ENCODE assay signal across 8 mouse cellular contexts in the genomic region with DNA sequence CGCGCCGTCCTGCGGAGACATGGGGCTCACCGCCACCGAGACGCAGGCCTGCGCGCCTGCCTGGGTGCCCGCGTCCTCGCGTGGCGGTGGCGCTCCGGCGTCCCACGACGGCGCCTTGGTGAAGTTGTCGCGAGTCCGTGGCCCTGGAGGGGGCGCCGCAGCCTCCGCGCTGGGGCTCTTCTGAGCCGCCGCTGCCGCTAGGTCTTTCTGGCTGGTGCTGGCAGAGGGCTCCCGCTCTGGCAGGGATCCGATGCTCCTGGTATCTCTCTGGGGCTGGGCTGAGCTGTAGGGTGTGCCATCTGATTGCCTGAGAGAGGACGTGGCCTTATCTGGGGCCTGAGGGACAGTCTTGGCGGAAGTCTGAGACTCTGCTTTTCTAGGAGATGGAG. TPM values are rescaled to one million over a fixed set of nuclear protein-coding genes. Genes with fewer than 3 reads are reported as not detected.
DNase-seq lines count a peak whose midpoint lies in the region; ATAC-seq and TF ChIP-seq lines count a peak whose summit lies in the region.

No protein-coding gene starts in this region.

- TF ChIP-seq POLR2A in cerebellum, adult 2 months (IDR thresholded peaks at IDR 0.05; ENCODE audit: borderline replicate concordance, insufficient read depth, low read length) = no peak

- no peak overlapping the region for H3K9ac ChIP-seq in kidney, postnatal 0 days (ENCODE audit: low read depth, low read length)
- H3K9ac ChIP-seq in hindbrain, embryonic 12.5 days = peak overlapping the region; percentile 48

- H3K4me3 ChIP-seq in kidney, postnatal 0 days (replicated peaks; ENCODE audit: low read depth, low read length) = peak overlapping the region; percentile 34
- peak overlapping the region; percentile 24 for H3K4me3 ChIP-seq in cerebellum, adult 2 months (replicated peaks; ENCODE audit: insufficient read depth, low read depth, low read length)
- H3K4me3 ChIP-seq in hindbrain, embryonic 12.5 days = peak overlapping the region; percentile 33

- peak overlapping the region; percentile 64 for H3K4me2 ChIP-seq in kidney, postnatal 0 days (ENCODE audit: low read length)
- H3K4me2 ChIP-seq in hindbrain, embryonic 12.5 days (replicated peaks) = peak overlapping the region; percentile 48

- H3K36me3 ChIP-seq in kidney, postnatal 0 days (ENCODE audit: insufficient read depth, low read length) = no peaks in the 10 kb centered on the region
- peaks cover 43% of the 10 kb centered on the region for H3K36me3 ChIP-seq in hindbrain, embryonic 12.5 days

- no peak for TF ChIP-seq CTCF in kidney, postnatal 0 days (IDR thresholded peaks at IDR 0.05; ENCODE audit: low read depth)
- TF ChIP-seq CTCF in cerebellum, adult 2 months (IDR thresholded peaks at IDR 0.05; ENCODE audit: borderline replicate concordance, insufficient read depth, low read depth, low read length) = no peak

- 4% methylated on average over 25 of the region's 34 CpGs for WGBS in kidney, postnatal 0 days
- 8% methylated on average over 34 of the region's 34 CpGs for WGBS in cerebellum, adult 2 months
- WGBS in hindbrain, embryonic 12.5 days = 4% methylated on average over 34 of the region's 34 CpGs

- H3K27ac ChIP-seq in kidney, postnatal 0 days = no peak overlapping the region
- H3K27ac ChIP-seq in cerebellum, adult 2 months (ENCODE audit: insufficient read depth, low read length) = peak overlapping the region; percentile 23; the same call in 1 of the 2 replicates
- H3K27ac ChIP-seq in hindbrain, embryonic 12.5 days = no peak overlapping the region

- peaks cover 27% of the 10 kb centered on the region for H3K27me3 ChIP-seq in kidney, postnatal 0 days (ENCODE audit: insufficient read depth, low read length)
- H3K27me3 ChIP-seq in cerebellum, adult 2 months (ENCODE audit: control insufficient read depth, insufficient read depth, low read length) = no peaks in the 10 kb centered on the region
- peaks cover 50% of the 10 kb centered on the region for H3K27me3 ChIP-seq in hindbrain, embryonic 12.5 days

- no peak for DNase-seq in kidney, postnatal 0 days (ENCODE audit: low spot score)
- no peak for DNase-seq in kidney, adult 8-10 months
- DNase-seq in cerebellum, adult 2 months = peak; percentile 67 to 72
- peak; percentile 36 for DNase-seq in neural tube, embryonic 10.5 days (ENCODE audit: extremely low spot score, low spot score)
- no peak for DNase-seq in layer of hippocampus, adult 9-10 months (ENCODE audit: low spot score)
- no peak for DNase-seq in MN1 (ENCODE audit: low spot score)
- DNase-seq in frontal cortex, postnatal 25 days (ENCODE audit: low spot score in 2 of 2) = no peak

- H3K4me1 ChIP-seq in kidney, postnatal 0 days (replicated peaks; ENCODE audit: insufficient read depth, low read length) = 0 out of 2 replicates have a peak, but pooled peaks cover 4% of the 10 kb centered on the region
- peaks cover 18% of the 10 kb centered on the region for H3K4me1 ChIP-seq in cerebellum, adult 2 months (ENCODE audit: control insufficient read depth, insufficient read depth, low read length)
- peaks cover 18% of the 10 kb centered on the region for H3K4me1 ChIP-seq in hindbrain, embryonic 12.5 days

- H3K9me3 ChIP-seq in kidney, postnatal 0 days (replicated peaks; ENCODE audit: low read length) = no peaks in the 10 kb centered on the region
- H3K9me3 ChIP-seq in hindbrain, embryonic 12.5 days (replicated peaks) = no peaks in the 10 kb centered on the region

- ATAC-seq in kidney, postnatal 0 days (replicated peaks; ENCODE audit: low FRiP score, low read depth) = no peak
- no peak for ATAC-seq in hindbrain, embryonic 12.5 days (ENCODE audit: low FRiP score)

RNA-seq across cellular contexts. Expression of a gene that starts 11.5 kb away (rescaled TPM):
- polyA plus RNA-seq in kidney, postnatal 0 days (2015; fragmentation: Nextera tagmentation; extraction: Ambion mirVana) = 0.13 and 0.14 TPM in 2 replicates
- polyA plus RNA-seq in cerebellum, adult 2 months (2012; rRNA removed) = 41.4 and 45.4 TPM in 2 replicates
- polyA plus RNA-seq in hindbrain, embryonic 12.5 days (2016; fragmentation: Nextera tagmentation; extraction: Ambion mirVana) = 26.0 and 30.7 TPM in 2 replicates

RNA-seq across cellular contexts. Expression of a gene that starts 28.2 kb away (rescaled TPM):
- polyA plus RNA-seq in kidney, postnatal 0 days (2015; fragmentation: Nextera tagmentation; extraction: Ambion mirVana) = not detected in 2 replicates
- polyA plus RNA-seq in cerebellum, adult 2 months (2012; rRNA removed) = 851 and 853 TPM in 2 replicates
- 2.5 and 2.9 TPM in 2 replicates for polyA plus RNA-seq in hindbrain, embryonic 12.5 days (2016; fragmentation: Nextera tagmentation; extraction: Ambion mirVana)

RNA-seq across cellular contexts. Expression of a gene that starts 36.9 kb away (rescaled TPM):
- polyA plus RNA-seq in kidney, postnatal 0 days (2015; fragmentation: Nextera tagmentation; extraction: Ambion mirVana) = 10.0 and 10.9 TPM in 2 replicates
- 0.16 and 0.23 TPM in 2 replicates for polyA plus RNA-seq in cerebellum, adult 2 months (2012; rRNA removed)
- polyA plus RNA-seq in hindbrain, embryonic 12.5 days (2016; fragmentation: Nextera tagmentation; extraction: Ambion mirVana) = not detected in 2 replicates

RNA-seq across cellular contexts. Expression of a gene that starts 44.5 kb away (rescaled TPM):
- polyA plus RNA-seq in kidney, postnatal 0 days (2015; fragmentation: Nextera tagmentation; extraction: Ambion mirVana) = 63.0 and 77.4 TPM in 2 replicates
- polyA plus RNA-seq in cerebellum, adult 2 months (2012; rRNA removed) = 91.5 and 99.5 TPM in 2 replicates
- polyA plus RNA-seq in hindbrain, embryonic 12.5 days (2016; fragmentation: Nextera tagmentation; extraction: Ambion mirVana) = 95.6 and 98.0 TPM in 2 replicates

RNA-seq across cellular contexts. Expression of a gene that starts 45.6 kb away (rescaled TPM):
- not detected in 2 replicates for polyA plus RNA-seq in kidney, postnatal 0 days (2015; fragmentation: Nextera tagmentation; extraction: Ambion mirVana)
- polyA plus RNA-seq in cerebellum, adult 2 months (2012; rRNA removed) = not detected in 2 replicates
- polyA plus RNA-seq in hindbrain, embryonic 12.5 days (2016; fragmentation: Nextera tagmentation; extraction: Ambion mirVana) = not detected in 2 replicates

Comparison
In these comparisons a context has a peak if more than half of its experiments do, and no peak if none do; other contexts are left out.
1. DNase-seq: peak in cerebellum, adult 2 months (2 of 2) and neural tube, embryonic 10.5 days (single experiment); none in kidney, postnatal 0 days (single experiment), kidney, adult 8-10 months (0 of 2), layer of hippocampus, adult 9-10 months (single experiment), MN1 (single experiment) and frontal cortex, postnatal 25 days (0 of 2).
2. RNA of a gene that starts 11.5 kb away (polyA plus RNA-seq): 41.4 to 45.4 TPM in cerebellum, adult 2 months and 26.0 to 30.7 TPM in hindbrain, embryonic 12.5 days; 0.13 to 0.14 TPM in kidney, postnatal 0 days; every median in the first group is over 10 times any median in the second.
3. RNA of a gene that starts 28.2 kb away (polyA plus RNA-seq): 851 to 853 TPM in cerebellum, adult 2 months; 2.5 to 2.9 TPM in hindbrain, embryonic 12.5 days and not detected in kidney, postnatal 0 days; every median in the first group is over 100 times any median in the second.
4. Peak in every context shown above with its lines, with median percentiles within 50 percentile points of each other: H3K4me3 ChIP-seq.